10 mouse cellular contexts compared by ENCODE assay signal in genomic region chr4:32302668-32303067, GRCm38 (mm10).
A peak's percentile ranks its signal among the peaks of the same experiment; 100 is the strongest.
DNase-seq lines count a peak whose midpoint lies in the region; ATAC-seq and TF ChIP-seq lines count a peak whose summit lies in the region.
"Had no signal": no experiment of that assay in that cellular context is flagged by ENCODE, and none has a peak within 500 bp of the region (broad histone marks: within the 10 kb centered on the region; RNA-seq: fewer than 3 reads in every experiment).

No protein-coding gene starts in this region.

- TF ChIP-seq CTCF in kidney, adult 2 months (conservative IDR thresholded peaks at IDR 0.05; ENCODE audit: insufficient read depth, insufficient read length, low read depth, low read length), result no peak

- H3K4me3 ChIP-seq in kidney, embryonic 16.5 days (ENCODE audit: low read length), result no peak overlapping the region
- no peak overlapping the region for H3K4me3 ChIP-seq in kidney, adult 2 months (ENCODE audit: insufficient read depth, low read depth, low read length)
- H3K4me3 ChIP-seq in embryonic facial prominence, embryonic 14.5 days (ENCODE audit: low read depth, low read length), result no peak overlapping the region
- no peak overlapping the region for H3K4me3 ChIP-seq in intestine, embryonic 14.5 days (ENCODE audit: low read depth, low read length)
- no peak overlapping the region for H3K4me3 ChIP-seq in neural tube, embryonic 14.5 days (ENCODE audit: low read depth, low read length)

- H3K27me3 ChIP-seq in kidney, embryonic 16.5 days (ENCODE audit: insufficient read depth, low read length), result no peaks in the 10 kb centered on the region
- H3K27me3 ChIP-seq in kidney, adult 2 months (replicated peaks; ENCODE audit: control insufficient read depth, insufficient read depth, low read length), result no peaks in the 10 kb centered on the region
- H3K27me3 ChIP-seq in embryonic facial prominence, embryonic 14.5 days (replicated peaks; ENCODE audit: control insufficient read depth, insufficient read depth, low read length), result no peaks in the 10 kb centered on the region
- no peaks in the 10 kb centered on the region for H3K27me3 ChIP-seq in intestine, embryonic 14.5 days (replicated peaks; ENCODE audit: control insufficient read depth, insufficient read depth, low read length)
- H3K27me3 ChIP-seq in neural tube, embryonic 14.5 days (ENCODE audit: control insufficient read depth, insufficient read depth, low read length), result no peaks in the 10 kb centered on the region

- peak overlapping the region; percentile 45 for H3K4me2 ChIP-seq in kidney, embryonic 16.5 days (replicated peaks; ENCODE audit: low read depth, low read length)
- peak overlapping the region; percentile 48 for H3K4me2 ChIP-seq in embryonic facial prominence, embryonic 14.5 days (ENCODE audit: low read depth, low read length)
- peak overlapping the region; percentile 38 for H3K4me2 ChIP-seq in intestine, embryonic 14.5 days (ENCODE audit: low read length)
- peak overlapping the region; percentile 20; the same call in 1 of the 2 replicates for H3K4me2 ChIP-seq in neural tube, embryonic 14.5 days (ENCODE audit: low read depth, low read length)

- peak; percentile 49 for ATAC-seq in kidney, embryonic 16.5 days (ENCODE audit: low FRiP score, low TSS enrichment)
- ATAC-seq in embryonic facial prominence, embryonic 14.5 days (ENCODE audit: low read depth), result peak; percentile 30
- peak; percentile 51; the same call in 1 of the 2 replicates for ATAC-seq in intestine, embryonic 14.5 days (replicated peaks; ENCODE audit: low FRiP score, low TSS enrichment, low read depth)
- peak; percentile 22; the same call in 1 of the 2 replicates for ATAC-seq in neural tube, embryonic 14.5 days (ENCODE audit: low read depth)

- H3K9me3 ChIP-seq in kidney, embryonic 16.5 days (ENCODE audit: low read length), result no peaks in the 10 kb centered on the region
- no peaks in the 10 kb centered on the region for H3K9me3 ChIP-seq in embryonic facial prominence, embryonic 14.5 days (ENCODE audit: control insufficient read depth, low read length)
- H3K9me3 ChIP-seq in intestine, embryonic 14.5 days (ENCODE audit: control insufficient read depth, low read length), result no peaks in the 10 kb centered on the region
- no peaks in the 10 kb centered on the region for H3K9me3 ChIP-seq in neural tube, embryonic 14.5 days (ENCODE audit: control insufficient read depth, low read length)
- H3K9me3 ChIP-seq: G1E had no signal

- H3K36me3 ChIP-seq in kidney, embryonic 16.5 days (ENCODE audit: insufficient read depth, low read length), result no peaks in the 10 kb centered on the region
- H3K36me3 ChIP-seq in kidney, adult 2 months (ENCODE audit: control insufficient read depth, insufficient read depth, low read length), result no peaks in the 10 kb centered on the region
- no peaks in the 10 kb centered on the region for H3K36me3 ChIP-seq in embryonic facial prominence, embryonic 14.5 days (ENCODE audit: control insufficient read depth, insufficient read depth, low read length)
- H3K36me3 ChIP-seq in intestine, embryonic 14.5 days (ENCODE audit: control insufficient read depth, insufficient read depth, low read length), result no peaks in the 10 kb centered on the region
- no peaks in the 10 kb centered on the region for H3K36me3 ChIP-seq in neural tube, embryonic 14.5 days (ENCODE audit: control insufficient read depth, insufficient read depth, low read length)
- H3K36me3 ChIP-seq: G1E had no signal

- WGBS in kidney, embryonic 16.5 days, result 36% methylated on average over 5 of the region's 5 CpGs
- 72% methylated on average over 5 of the region's 5 CpGs for WGBS in kidney, adult 2 months
- 16% methylated on average over 5 of the region's 5 CpGs for WGBS in embryonic facial prominence, embryonic 14.5 days
- WGBS in intestine, embryonic 14.5 days, result 32% methylated on average over 5 of the region's 5 CpGs
- WGBS in neural tube, embryonic 14.5 days, result 48% methylated on average over 5 of the region's 5 CpGs

- peaks cover 55% of the 10 kb centered on the region for H3K4me1 ChIP-seq in kidney, embryonic 16.5 days (ENCODE audit: insufficient read depth, low read length)
- peaks cover 41% of the 10 kb centered on the region for H3K4me1 ChIP-seq in kidney, adult 2 months (ENCODE audit: control insufficient read depth, insufficient read depth, low read length)
- peaks cover 70% of the 10 kb centered on the region for H3K4me1 ChIP-seq in embryonic facial prominence, embryonic 14.5 days (ENCODE audit: control insufficient read depth, insufficient read depth, low read length)
- H3K4me1 ChIP-seq in intestine, embryonic 14.5 days (replicated peaks; ENCODE audit: control insufficient read depth, insufficient read depth, low read length), result peaks cover 66% of the 10 kb centered on the region
- H3K4me1 ChIP-seq in neural tube, embryonic 14.5 days (ENCODE audit: control insufficient read depth, insufficient read depth, low read length), result peaks cover 46% of the 10 kb centered on the region

- H3K27ac ChIP-seq in kidney, embryonic 16.5 days (ENCODE audit: low read length), result peak overlapping the region; percentile 87
- no peak overlapping the region for H3K27ac ChIP-seq in kidney, adult 2 months (ENCODE audit: insufficient read depth, low read depth, low read length)
- H3K27ac ChIP-seq in embryonic facial prominence, embryonic 14.5 days (replicated peaks; ENCODE audit: low read depth, low read length), result peak overlapping the region; percentile 86
- peak overlapping the region; percentile 87 for H3K27ac ChIP-seq in intestine, embryonic 14.5 days (ENCODE audit: low read depth)
- peak overlapping the region; percentile 88 for H3K27ac ChIP-seq in neural tube, embryonic 14.5 days (ENCODE audit: low read depth, low read length)
- H3K27ac ChIP-seq: liver, embryonic 14.5 days had no signal

- TF ChIP-seq POLR2A in kidney, adult 2 months (IDR thresholded peaks at IDR 0.05; ENCODE audit: low read depth, low read length), result no peak

- DNase-seq in kidney, adult 2 months, result no peak
- no peak for DNase-seq in embryonic facial prominence, embryonic 14.5 days (ENCODE audit: low spot score)
- no peak for DNase-seq in intestine, embryonic 14.5 days (ENCODE audit: low spot score)
- no peak for DNase-seq in urinary bladder, postnatal 10 days (ENCODE audit: low spot score)
- DNase-seq in ovary, postnatal 36 days (ENCODE audit: low spot score), result no peak
- DNase-seq in layer of hippocampus, adult 11-12 months (ENCODE audit: low spot score), result no peak

- H3K9ac ChIP-seq in kidney, embryonic 16.5 days (replicated peaks; ENCODE audit: low read length), result peak overlapping the region; percentile 42; the same call in 1 of the 2 replicates
- no peak overlapping the region; the same call in 1 of the 2 replicates for H3K9ac ChIP-seq in embryonic facial prominence, embryonic 14.5 days (ENCODE audit: low read depth, low read length)
- H3K9ac ChIP-seq in intestine, embryonic 14.5 days (ENCODE audit: low read length), result no peak overlapping the region
- H3K9ac ChIP-seq in neural tube, embryonic 14.5 days (replicated peaks; ENCODE audit: low read depth, low read length), result no peak overlapping the region; the same call in 1 of the 2 replicates
- H3K9ac ChIP-seq: liver, embryonic 14.5 days had no signal
